Mouse (Mus musculus) neural tube, embryonic 15.5 days (tissue): Measurements from ENCODE around the gene Kif3a. TPM values are rescaled to one million over a fixed set of nuclear protein-coding genes. Genes with fewer than 3 reads are reported as not detected.
A peak's percentile ranks its signal among the peaks of the same experiment; 100 is the strongest.
"Not testable (repeated sequence)": the region's sequence is repeated elsewhere in the genome, so short reads cannot be mapped to it uniquely, and the experiment has no call there.

Experiments used
- ATAC-seq: fragments of 200-750 bp; cut with Nextera tagmentation; 2 replicates; pipeline ENCODE4 v1.8.0; 2017; ENCODE audit warnings: mild to moderate bottlenecking, moderate TSS enrichment, moderate library complexity; ENCODE audit not compliant: low FRiP score
- H3K27ac ChIP-seq: fragments of 300-500 bp; sonication (generic); replicated peaks from 2 replicates; pipeline ENCODE4 v1.5.1; 2015; ENCODE audit warnings: mild to moderate bottlenecking, inconsistent platforms
- H3K27me3 ChIP-seq: fragments of 300-500 bp; sonication (generic); replicated peaks from 2 replicates; pipeline ENCODE4 v1.6.1; 2015; ENCODE audit warnings: inconsistent platforms
- H3K36me3 ChIP-seq: fragments of 300-500 bp; sonication (generic); 2 replicates; pipeline ENCODE4 v1.6.1; 2015; ENCODE audit warnings: inconsistent platforms
- H3K4me1 ChIP-seq: fragments of 300-500 bp; sonication (generic); 2 replicates; pipeline ENCODE4 v1.6.1; 2015; ENCODE audit warnings: inconsistent platforms
- H3K4me2 ChIP-seq: fragments of 300-500 bp; sonication (generic); 2 replicates; pipeline ENCODE4 v1.6.1; 2015; ENCODE audit warnings: inconsistent platforms, mild to moderate bottlenecking, moderate library complexity
- H3K4me3 ChIP-seq: fragments of 300-500 bp; sonication (generic); replicated peaks from 2 replicates; pipeline ENCODE4 v1.5.1; 2015; ENCODE audit warnings: mild to moderate bottlenecking, inconsistent platforms
- H3K9ac ChIP-seq: fragments of 300-500 bp; sonication (generic); replicated peaks from 2 replicates; pipeline ENCODE4 v1.6.1; 2015; ENCODE audit warnings: mild to moderate bottlenecking, inconsistent platforms
- H3K9me3 ChIP-seq: fragments of 300-500 bp; sonication (generic); replicated peaks from 2 replicates; pipeline ENCODE4 v1.6.1; 2016; ENCODE audit warnings: inconsistent platforms
- whole genome bisulfite sequencing: fragments of 180-500 bp; shearing (Covaris S2); methylation state at CpG from one replicate; pipeline ENCODE4 v1.1.7; 2015; ENCODE audit warnings: mixed read lengths; 5-methylcytosine and 5-hydroxymethylcytosine counted together
- polyA plus RNA-seq: library from polyadenylated mRNA; unstranded; fragments of >200 nt; fragmentation: Nextera tagmentation; extraction: Ambion mirVana; gene quantifications from 2 replicates; pipeline ENCODE4 v1.2.1, GENCODE M21; 2015

The Kif3a gene
- polyA plus RNA-seq, 1 experiment from 2014 or later: 338 TPM

- H3K9me3 ChIP-seq: no peaks in the 10 kb centered on the region
- no peaks in the 10 kb centered on the region for H3K4me1 ChIP-seq
- no peaks in the 10 kb centered on the region for H3K36me3 ChIP-seq
- H3K4me2 ChIP-seq: no peak overlapping the region
- no peaks in the 10 kb centered on the region for H3K27me3 ChIP-seq
- no peak overlapping the region for H3K4me3 ChIP-seq
- H3K27ac ChIP-seq: no peak overlapping the region
- WGBS: 87% methylated on average over 19 of the region's 19 CpGs
- H3K9ac ChIP-seq: no peak overlapping the region
- ATAC-seq: no peak
Observed at GRCm38 (mm10) chr11:53548036-53548605, 19.1 kb upstream of the Kif3a start.

- ATAC-seq: no peak
Observed at GRCm38 (mm10) chr11:53550714-53551113, 16.5 kb upstream of the Kif3a start.

DNA sequence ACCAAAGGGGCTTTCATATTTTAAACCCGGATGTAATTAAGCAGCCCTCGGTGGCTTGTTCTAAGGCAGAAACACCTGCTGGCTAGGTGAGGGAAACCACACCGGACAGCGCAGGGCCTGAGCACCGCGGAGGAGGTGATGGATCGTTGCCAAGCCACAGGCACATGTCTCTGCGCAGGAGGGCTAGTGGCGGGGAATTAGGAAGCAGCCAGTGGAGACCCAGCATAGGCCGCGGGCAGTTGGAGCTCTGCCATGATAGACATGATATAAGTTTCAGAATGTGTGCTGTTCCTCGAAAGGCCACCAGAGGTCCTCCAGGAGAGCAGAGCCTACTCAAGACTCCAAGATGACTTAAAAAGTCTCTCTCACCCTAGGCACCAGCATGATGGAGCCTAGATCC lies 15.4 kb upstream of the Kif3a start:
- no peak overlapping the region for H3K9ac ChIP-seq
- H3K27me3 ChIP-seq: no peaks in the 10 kb centered on the region
- no peak overlapping the region for H3K4me2 ChIP-seq
- no peaks in the 10 kb centered on the region for H3K4me1 ChIP-seq
- WGBS: 74% methylated on average over 12 of the region's 12 CpGs
- H3K27ac ChIP-seq: no peak overlapping the region
- no peaks in the 10 kb centered on the region for H3K36me3 ChIP-seq
- no peak for ATAC-seq
- no peaks in the 10 kb centered on the region for H3K9me3 ChIP-seq
- no peak overlapping the region for H3K4me3 ChIP-seq

More at GRCm38 (mm10) chr11:53550714-53551113, 16.5 kb upstream of the Kif3a start:
- no peak overlapping the region for H3K4me3 ChIP-seq
- H3K9me3 ChIP-seq: no peaks in the 10 kb centered on the region
- H3K4me1 ChIP-seq: no peaks in the 10 kb centered on the region
- H3K27me3 ChIP-seq: no peaks in the 10 kb centered on the region
- H3K36me3 ChIP-seq: no peaks in the 10 kb centered on the region
- H3K4me2 ChIP-seq: no peak overlapping the region
- H3K9ac ChIP-seq: no peak overlapping the region
- WGBS: 83% methylated on average over 1 of the region's 1 CpGs
- no peak overlapping the region for H3K27ac ChIP-seq

DNA sequence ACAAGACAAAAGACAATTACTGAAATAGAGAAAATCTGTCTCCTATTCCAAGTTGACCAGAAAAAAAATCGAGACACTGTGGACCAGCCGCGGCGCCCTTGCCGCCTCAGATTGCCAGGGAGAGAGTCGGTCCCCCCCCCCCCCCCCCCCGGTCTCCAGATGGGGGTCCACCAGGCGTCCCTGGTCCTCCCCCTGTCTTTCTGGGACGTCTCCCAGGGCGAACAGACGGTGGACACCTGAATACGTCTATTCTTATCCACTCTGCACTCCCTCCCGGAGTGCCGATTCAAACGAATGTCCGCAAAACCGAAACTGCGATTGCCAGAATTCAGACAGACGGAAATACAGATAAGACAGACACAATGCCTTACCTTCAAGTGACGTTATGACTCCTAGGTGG lies 10.7 kb upstream of the Kif3a start:
- H3K4me2 ChIP-seq: not testable (repeated sequence)

GRCm38 (mm10) chr11:53557992-53558391 lies 9.2 kb upstream of the Kif3a start:
- H3K9me3 ChIP-seq, H3K4me3 ChIP-seq, H3K4me1 ChIP-seq, ATAC-seq, H3K9ac ChIP-seq, H3K4me2 ChIP-seq, H3K36me3 ChIP-seq, H3K27me3 ChIP-seq, H3K27ac ChIP-seq: not testable (repeated sequence)
- WGBS: 92% methylated on average over 2 of the region's 3 CpGs

More for the DNA sequence above, 10.7 kb upstream of the Kif3a start:
- H3K27ac ChIP-seq, H3K4me1 ChIP-seq, H3K4me3 ChIP-seq, H3K9ac ChIP-seq, H3K27me3 ChIP-seq, H3K9me3 ChIP-seq, ATAC-seq, H3K36me3 ChIP-seq: not testable (repeated sequence)
- 97% methylated on average over 7 of the region's 20 CpGs for WGBS

- not testable (repeated sequence) for H3K4me1 ChIP-seq, H3K27ac ChIP-seq, H3K4me3 ChIP-seq, H3K4me2 ChIP-seq, H3K36me3 ChIP-seq, ATAC-seq, H3K9me3 ChIP-seq, H3K9ac ChIP-seq, H3K27me3 ChIP-seq
- 83% methylated on average over 1 of the region's 3 CpGs for WGBS
Observed at GRCm38 (mm10) chr11:53559980-53560379, 7.2 kb upstream of the Kif3a start.

- Histone ChIP-seq H3K4me2 (no peak overlapping the region), H3K9ac (no peak overlapping the region), H3K27me3 (no peaks in the 10 kb centered on the region), H3K4me3 (no peak overlapping the region), H3K4me1 (peaks cover 9% of the 10 kb centered on the region), H3K27ac (no peak overlapping the region), H3K36me3 (no peaks in the 10 kb centered on the region), H3K9me3 (no peaks in the 10 kb centered on the region)
- 87% methylated on average over 2 of the region's 2 CpGs for WGBS
- ATAC-seq: no peak
Observed at GRCm38 (mm10) chr11:53561986-53562385, 5.2 kb upstream of the Kif3a start.

DNA sequence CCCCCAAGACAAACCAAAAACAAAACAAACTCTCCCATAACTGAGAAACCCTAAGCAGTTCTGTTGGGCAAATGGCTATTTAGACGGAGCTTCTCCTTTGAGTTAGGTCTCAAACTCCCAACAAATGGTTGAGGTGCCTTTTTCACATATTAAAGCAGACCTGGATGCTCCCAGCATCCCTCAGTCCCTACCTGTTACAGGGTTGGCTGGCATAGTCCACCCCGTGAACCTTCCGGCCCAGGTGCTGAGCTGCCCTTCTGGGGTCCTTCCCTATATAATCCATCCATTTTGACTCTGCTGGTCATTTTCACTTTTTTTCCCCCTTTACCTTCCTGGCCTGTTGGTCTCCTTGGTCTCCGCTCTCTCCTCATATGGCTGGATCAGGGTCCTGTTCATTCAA lies 533 bp upstream of the Kif3a start:
- H3K9ac ChIP-seq: peak overlapping the region; percentile 98
- peak overlapping the region; percentile 93; the same call in 1 of the 2 replicates for H3K27ac ChIP-seq
- H3K4me1 ChIP-seq: peaks cover 30% of the 10 kb centered on the region
- ATAC-seq: peak; percentile 45
- no peaks in the 10 kb centered on the region for H3K9me3 ChIP-seq
- 0 out of 2 replicates have a peak, but pooled peaks cover 5% of the 10 kb centered on the region for H3K36me3 ChIP-seq
- H3K4me2 ChIP-seq: peak overlapping the region; percentile 72
- peak overlapping the region; percentile 93 for H3K4me3 ChIP-seq
- H3K27me3 ChIP-seq: no peaks in the 10 kb centered on the region
- 85% methylated on average over 4 of the region's 4 CpGs for WGBS

GRCm38 (mm10) chr11:53580562-53580961 lies 13.4 kb downstream of the Kif3a start:
- H3K36me3 ChIP-seq: peaks cover 69% of the 10 kb centered on the region
- H3K9ac ChIP-seq: no peak overlapping the region
- no peaks in the 10 kb centered on the region for H3K9me3 ChIP-seq
- no peak overlapping the region for H3K4me2 ChIP-seq
- H3K27ac ChIP-seq: no peak overlapping the region
- H3K27me3 ChIP-seq: no peaks in the 10 kb centered on the region
- no peak overlapping the region for H3K4me3 ChIP-seq
- no peak for ATAC-seq
- WGBS: 91% methylated on average over 3 of the region's 3 CpGs
- H3K4me1 ChIP-seq: no peaks in the 10 kb centered on the region

DNA sequence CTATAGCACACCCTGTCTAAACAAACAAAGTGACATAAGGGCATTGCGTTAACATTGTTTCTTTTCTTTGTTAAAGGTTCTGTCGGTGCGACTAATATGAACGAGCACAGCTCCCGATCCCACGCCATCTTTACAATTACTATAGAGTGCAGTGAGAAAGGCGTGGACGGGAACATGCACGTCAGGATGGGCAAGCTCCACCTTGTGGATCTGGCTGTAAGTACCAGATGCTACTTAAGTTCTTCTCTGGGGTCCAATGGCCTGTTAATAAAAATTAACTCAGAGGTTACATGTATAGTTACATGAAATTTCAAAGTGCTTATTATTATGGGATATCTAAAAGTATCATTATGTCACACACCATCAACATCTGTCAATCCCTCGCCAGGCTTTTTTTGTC lies 16.0 kb downstream of the Kif3a start:
- Histone ChIP-seq H3K36me3 (peaks cover 79% of the 10 kb centered on the region), H3K27ac (no peak overlapping the region), H3K27me3 (no peaks in the 10 kb centered on the region), H3K4me1 (no peaks in the 10 kb centered on the region), H3K4me3 (no peak overlapping the region), H3K9me3 (no peaks in the 10 kb centered on the region), H3K9ac (no peak overlapping the region), H3K4me2 (no peak overlapping the region)
- WGBS: 68% methylated on average over 10 of the region's 10 CpGs
- no peak for ATAC-seq

GRCm38 (mm10) chr11:53584849-53585248 lies 17.7 kb downstream of the Kif3a start:
- ATAC-seq: no peak
- Histone ChIP-seq H3K4me1 (no peaks in the 10 kb centered on the region), H3K4me2 (no peak overlapping the region), H3K27ac (no peak overlapping the region), H3K4me3 (no peak overlapping the region), H3K9ac (no peak overlapping the region), H3K9me3 (no peaks in the 10 kb centered on the region), H3K27me3 (no peaks in the 10 kb centered on the region), H3K36me3 (peaks cover 82% of the 10 kb centered on the region)
- WGBS: 66% methylated on average over 3 of the region's 3 CpGs

DNA sequence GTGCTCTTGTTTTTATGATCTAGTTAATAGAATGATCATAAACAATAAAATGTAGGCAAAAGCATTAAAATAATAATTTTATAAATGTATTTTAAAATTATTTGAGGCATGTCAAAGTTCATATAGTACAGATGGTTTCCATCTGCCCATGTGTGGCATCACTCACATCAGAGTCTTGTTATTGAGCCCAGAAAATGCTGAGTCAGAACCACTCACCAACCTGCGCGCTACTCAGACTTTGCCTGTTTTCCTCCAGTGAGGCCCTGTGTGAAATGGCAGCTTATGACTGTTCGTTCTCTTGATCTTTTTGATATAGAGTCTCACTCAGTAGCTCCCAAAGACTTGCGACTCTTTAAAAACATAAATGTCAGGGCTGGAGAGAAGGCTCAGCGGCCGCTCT lies 18.3 kb downstream of the Kif3a start:
- 98% methylated on average over 6 of the region's 6 CpGs for WGBS
- ATAC-seq: no peak
- no peak overlapping the region for H3K4me3 ChIP-seq
- no peaks in the 10 kb centered on the region for H3K9me3 ChIP-seq
- no peak overlapping the region for H3K9ac ChIP-seq
- no peak overlapping the region for H3K27ac ChIP-seq
- H3K4me1 ChIP-seq: no peaks in the 10 kb centered on the region
- H3K27me3 ChIP-seq: no peaks in the 10 kb centered on the region
- H3K36me3 ChIP-seq: peaks cover 77% of the 10 kb centered on the region
- no peak overlapping the region for H3K4me2 ChIP-seq

DNA sequence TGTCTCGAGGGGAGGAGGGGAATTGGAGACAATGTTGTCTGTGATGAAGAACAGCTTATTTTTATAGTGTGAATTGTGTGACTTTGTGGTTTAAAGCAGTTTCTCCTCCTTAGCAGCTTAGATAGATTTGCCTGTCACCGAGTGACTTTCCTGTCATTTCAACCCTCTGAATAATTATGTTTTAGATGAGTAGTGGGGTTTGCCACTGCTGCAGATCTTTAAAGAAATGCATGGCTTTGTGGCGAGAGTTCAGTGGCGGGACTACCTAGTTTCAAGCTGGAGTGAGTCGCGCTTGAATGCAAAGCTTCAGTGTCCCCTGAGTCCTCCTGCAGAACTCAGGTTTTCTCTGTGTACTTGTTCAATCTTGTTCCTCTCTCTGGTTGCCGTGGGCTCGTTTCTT lies 21.1 kb downstream of the Kif3a start:
- Histone ChIP-seq H3K4me2 (no peak overlapping the region), H3K4me1 (no peaks in the 10 kb centered on the region), H3K9me3 (no peaks in the 10 kb centered on the region), H3K36me3 (peaks cover 80% of the 10 kb centered on the region), H3K4me3 (no peak overlapping the region), H3K9ac (no peak overlapping the region), H3K27ac (no peak overlapping the region), H3K27me3 (no peaks in the 10 kb centered on the region)
- ATAC-seq: no peak
- WGBS: 84% methylated on average over 8 of the region's 8 CpGs
